Mouse (Mus musculus): ENCODE data around the gene Igsf3.
A peak's percentile ranks its signal among the peaks of the same experiment; 100 is the strongest.

The Igsf3 gene

DNA sequence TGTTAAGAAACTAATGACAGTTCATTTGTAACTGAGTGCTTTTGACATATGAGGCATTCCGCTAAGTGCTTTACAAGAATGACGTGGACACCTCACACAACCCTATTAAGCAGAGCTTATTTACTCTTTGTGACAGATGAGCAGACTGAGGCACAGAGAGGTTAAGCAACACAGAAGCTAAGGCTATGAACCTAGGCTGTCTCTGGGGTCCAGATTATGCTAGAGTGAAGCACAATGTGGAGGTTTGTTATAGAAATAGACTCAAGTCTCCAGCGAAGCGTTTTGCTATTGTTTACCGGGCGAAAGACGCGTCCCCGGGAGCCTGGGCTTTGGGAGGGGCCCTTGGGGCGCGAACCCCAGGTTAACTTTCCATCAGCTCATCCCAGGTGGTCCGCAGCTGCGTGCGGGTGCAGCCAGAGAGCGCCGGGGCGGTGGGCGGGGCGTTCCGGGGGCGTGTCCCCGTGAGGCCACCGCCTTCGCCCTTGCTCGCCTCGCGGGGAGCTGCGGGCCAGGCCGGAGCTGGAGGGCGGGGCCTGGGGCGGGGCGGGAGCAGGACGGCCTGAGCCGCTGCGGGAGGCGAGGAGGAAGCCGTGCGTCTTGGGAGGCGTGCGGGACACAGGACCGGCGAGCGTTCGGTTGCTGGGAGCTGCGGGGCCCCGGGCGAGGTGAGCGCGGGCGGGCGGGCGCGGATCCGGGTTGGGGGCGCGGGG, at the start of gene Igsf3:
Igsf3 (plus strand) TSS at position 546 of the 710 bp plus-strand sequence.
- DNase-seq (ENCODE audit: low spot score) = peak; percentile 64

DNA sequence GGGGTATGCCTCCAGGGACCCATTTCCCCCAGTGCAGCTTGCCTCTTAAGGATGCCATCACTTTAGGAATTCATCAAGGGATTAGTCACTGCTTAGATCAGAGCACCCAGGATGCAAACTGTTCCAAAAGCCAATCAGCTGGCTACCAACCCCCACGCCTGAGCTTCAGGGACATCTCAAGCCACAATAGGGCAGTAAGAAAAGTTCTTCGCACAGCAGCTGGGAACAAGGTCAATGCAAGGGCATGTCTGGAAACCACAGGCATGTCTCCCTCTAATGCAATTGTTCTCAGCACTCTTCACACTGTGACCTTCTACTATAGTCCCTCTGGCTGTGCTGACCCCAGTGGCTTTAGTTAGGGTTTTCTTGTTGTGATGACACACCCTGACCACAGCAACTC, 49.6 kb upstream of the Igsf3 start:
- no peak for DNase-seq (ENCODE audit: low spot score)

DNA sequence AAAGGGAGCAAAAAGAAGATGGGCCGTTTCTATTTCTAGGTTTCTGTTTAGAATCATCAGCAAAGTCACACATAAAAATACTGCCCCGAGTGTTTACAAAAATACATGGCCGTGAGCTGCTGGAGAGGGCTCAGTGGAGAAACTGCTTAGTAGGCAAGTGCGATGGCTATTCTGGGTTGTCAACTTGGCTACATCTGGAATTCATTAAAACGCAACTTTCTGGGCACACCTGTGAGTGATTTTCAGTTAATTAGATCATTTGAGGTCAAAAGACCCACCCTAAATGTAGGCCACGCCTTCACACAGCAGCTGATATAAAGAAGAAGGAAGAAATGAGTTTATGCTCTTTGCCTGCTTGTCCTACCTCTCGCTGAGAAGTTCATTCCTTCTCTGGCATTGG, 48.3 kb upstream of the Igsf3 start:
- no peak for DNase-seq (ENCODE audit: low spot score)

DNA sequence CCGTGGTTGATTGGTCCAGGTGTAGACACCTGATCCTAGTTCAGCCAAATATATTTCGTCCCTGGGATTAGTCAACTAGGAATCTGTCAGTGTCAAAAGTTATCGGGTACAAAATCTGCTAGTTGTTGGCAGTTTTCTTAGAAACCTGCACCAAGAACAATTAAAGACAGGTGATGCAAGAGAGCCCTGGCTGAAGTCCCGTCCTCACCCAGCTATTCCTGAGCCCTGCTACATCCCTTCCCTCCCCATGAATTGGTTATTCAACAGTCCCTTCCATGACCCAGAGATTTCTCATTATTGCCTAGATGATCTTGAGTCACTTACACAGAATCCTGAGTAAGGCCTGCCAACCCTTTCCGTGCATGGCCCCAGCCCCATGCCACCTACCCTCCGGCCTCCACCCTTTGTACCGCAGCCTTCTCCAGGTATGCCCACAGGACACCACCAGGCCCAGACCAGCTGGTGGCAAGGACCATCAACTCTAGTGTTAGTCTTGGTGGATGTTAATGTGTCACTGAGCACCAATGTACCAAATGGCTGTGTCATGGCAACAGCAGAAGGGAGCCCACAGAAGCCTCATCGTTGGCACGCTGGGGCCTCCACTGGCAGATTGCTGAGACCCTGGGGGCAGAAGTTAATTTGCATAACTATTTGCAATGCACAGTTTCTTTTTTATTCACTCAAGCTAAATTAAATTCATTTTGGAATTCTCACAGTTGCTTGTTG, 33.5 kb upstream of the Igsf3 start:
- no peak for DNase-seq (ENCODE audit: low spot score)

DNA sequence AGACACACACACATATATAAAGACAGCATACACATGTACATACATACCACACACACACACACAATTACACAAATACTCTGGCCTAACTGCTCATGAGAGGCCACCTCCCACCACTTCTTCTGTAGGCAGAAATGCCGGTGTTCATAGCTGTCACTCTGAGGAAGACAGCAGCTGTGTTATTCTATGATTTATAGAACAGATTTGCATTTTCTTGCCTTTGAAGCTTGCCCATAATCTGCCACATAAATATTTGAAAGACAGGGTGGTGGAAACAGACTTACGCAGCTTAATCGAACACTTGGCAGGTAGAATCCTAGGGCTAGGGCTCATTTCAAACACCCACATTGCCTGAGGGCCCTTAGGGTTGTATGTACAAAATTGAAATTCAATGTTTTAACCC, 32.6 kb upstream of the Igsf3 start:
- no peak for DNase-seq (ENCODE audit: low spot score)

DNA sequence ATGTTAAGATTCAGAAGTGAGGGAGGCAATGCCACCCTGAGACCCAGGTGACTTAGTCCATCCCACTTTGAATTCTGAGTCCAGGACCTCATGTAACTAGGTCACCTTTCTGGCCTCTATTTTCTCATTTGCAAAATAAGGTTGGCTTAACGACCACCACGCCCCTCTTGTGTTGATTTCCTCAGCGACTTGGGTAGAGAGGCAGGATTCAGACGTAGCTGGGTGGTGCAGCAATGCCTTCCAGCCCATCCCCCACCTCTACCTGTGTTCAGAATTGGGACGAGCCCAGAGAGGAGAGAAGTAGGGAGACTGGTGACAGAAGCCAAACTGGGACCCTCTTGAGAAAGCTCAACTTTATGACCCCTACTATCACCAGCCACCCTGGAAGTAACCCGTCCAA, 31.6 kb upstream of the Igsf3 start:
- DNase-seq (ENCODE audit: low spot score) = no peak

DNA sequence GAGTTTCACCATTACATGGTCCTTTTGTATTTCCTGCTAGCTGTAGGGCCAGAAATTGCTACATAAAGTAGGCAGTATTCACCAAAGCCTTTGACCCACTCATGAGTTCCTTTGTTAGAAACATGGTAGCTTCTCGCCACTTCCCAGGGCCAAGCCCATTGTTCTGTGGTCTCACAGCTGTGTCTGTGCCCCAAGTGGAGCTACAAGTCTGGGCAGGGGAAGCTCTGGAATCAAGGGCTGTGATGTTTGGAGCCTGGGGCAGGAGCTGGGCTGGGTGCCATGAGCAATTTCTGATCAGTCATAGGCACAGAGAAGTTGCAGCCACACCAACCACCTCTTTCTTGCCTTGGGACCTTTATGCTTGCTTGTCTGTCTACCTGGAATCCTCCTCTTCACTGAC, 30.1 kb upstream of the Igsf3 start:
- DNase-seq (ENCODE audit: low spot score) = no peak

DNA sequence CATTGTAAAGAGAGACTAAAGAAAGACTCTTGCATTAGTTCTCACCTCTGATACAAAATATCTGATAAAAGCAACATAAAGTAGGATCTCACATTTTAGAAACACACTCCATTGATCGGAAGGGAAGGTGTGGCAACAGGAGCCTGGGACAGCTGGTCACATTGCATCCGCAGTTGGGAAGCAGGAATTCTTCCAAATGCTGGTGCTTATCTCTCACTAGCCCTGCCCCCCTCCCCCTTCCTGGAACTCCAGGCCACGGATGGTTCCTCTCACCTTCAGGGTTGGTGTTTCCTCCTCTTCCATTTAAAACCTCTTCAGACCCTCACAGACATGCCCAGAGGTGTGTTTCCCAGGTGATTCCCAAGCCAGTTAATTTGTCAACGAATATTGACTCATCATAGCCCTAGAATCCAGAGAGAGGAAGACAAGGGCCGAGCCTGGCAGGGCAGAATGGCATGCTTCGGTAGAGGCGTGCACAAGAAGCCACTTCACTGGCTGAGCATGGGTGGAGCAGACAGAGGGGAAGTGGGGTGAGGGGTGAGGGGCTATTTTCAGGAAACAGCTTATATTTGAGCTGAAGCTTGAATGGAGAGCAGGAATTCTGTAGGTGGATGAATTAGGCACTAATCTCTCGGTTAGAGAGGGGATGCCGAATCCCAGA, 28.3 kb upstream of the Igsf3 start:
- DNase-seq (ENCODE audit: low spot score) = no peak

DNA sequence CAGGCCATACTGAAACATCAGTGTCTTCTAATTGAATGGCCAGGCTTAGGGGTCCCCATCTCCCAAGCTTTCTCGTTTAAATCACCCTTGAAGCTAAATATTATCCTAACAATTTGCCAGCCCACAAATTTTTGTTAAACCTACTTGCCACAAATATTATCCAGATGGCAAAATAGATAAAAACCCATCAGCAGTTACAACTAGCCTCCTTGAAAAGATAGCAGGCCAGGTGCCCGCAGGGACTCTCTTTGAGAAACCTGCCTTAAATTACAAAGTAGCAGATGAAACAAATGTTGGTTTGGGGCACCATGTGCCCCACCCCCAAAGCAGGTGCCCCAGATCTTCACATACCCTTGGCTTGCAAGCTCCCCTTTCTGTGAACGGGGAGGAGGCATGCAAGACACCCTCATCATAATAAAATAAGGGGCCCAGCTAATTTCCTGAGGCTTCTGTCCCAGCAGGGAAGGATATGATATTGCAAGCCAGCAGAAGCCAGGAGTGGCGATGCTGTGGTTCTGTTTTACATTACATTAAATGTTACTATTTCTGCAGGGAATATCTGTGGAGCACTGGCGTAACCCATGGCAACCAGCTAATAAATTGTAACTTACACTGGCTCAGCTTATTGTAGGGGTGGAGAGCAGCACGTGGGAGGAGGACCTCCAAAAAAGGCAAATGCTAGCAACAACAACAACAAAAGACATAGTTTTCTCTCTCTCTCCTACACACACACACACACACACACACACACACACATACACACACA, 27.2 kb upstream of the Igsf3 start:
- DNase-seq (ENCODE audit: low spot score) = no peak

DNA sequence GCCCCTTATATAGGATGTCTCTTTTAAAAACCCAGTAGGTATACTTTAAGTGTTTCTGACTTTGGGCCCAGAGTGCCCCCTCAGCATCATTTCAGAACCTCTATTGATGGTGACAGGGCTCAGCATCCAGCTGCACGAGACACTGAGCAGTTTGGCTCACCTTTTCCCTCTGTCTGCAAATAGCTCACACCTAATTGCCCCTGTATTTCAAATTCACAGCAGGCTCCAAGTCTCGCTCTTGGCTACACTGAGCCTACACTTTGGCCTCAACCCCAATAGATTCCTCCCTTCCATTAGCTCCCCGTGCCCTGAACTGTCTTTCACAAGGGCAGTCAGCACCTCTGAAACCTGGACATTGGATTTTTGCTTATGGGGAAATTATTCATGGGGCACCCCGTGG, 26.5 kb upstream of the Igsf3 start:
- DNase-seq (ENCODE audit: low spot score) = no peak

DNA sequence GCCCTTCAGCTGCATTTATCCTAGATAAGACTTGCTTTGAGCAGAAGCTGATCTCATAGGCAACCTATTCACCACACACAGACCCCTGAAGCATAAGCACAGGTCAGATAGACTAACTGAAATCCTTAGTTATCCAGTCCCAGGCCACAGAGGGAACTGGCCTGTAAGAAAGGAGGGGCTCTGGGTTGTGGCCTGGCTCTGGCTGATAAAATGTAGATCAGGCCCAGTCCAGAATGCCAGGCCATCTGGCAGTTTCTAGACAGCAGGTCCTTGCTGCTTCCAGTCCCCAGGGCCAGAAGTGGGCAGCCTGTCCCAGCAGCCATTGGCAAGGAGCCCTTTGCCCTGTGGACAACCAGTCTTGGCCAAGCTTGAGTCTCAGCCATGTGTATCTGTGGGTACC, 22.4 kb upstream of the Igsf3 start:
- DNase-seq (ENCODE audit: low spot score) = no peak

DNA sequence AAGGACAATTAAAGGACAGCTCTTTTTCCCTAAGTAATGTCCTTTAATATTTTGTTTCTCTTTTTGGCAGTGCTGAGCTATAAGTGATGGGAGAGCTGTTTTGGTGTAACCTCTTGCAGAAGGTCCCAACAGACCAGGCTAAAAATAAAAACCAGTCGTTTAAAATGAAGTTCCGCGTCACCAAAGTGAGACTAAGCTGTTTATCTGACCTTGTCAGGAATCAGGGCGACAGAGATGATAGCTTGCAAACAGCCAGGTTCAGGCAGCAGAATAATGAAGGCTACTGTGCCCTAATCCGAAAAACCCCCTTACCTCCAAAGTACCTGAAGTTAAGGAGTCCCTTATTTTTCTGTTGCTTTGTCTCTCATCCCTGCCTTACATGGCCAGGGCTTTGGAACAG, 21.2 kb upstream of the Igsf3 start:
- DNase-seq (ENCODE audit: low spot score) = no peak

DNA sequence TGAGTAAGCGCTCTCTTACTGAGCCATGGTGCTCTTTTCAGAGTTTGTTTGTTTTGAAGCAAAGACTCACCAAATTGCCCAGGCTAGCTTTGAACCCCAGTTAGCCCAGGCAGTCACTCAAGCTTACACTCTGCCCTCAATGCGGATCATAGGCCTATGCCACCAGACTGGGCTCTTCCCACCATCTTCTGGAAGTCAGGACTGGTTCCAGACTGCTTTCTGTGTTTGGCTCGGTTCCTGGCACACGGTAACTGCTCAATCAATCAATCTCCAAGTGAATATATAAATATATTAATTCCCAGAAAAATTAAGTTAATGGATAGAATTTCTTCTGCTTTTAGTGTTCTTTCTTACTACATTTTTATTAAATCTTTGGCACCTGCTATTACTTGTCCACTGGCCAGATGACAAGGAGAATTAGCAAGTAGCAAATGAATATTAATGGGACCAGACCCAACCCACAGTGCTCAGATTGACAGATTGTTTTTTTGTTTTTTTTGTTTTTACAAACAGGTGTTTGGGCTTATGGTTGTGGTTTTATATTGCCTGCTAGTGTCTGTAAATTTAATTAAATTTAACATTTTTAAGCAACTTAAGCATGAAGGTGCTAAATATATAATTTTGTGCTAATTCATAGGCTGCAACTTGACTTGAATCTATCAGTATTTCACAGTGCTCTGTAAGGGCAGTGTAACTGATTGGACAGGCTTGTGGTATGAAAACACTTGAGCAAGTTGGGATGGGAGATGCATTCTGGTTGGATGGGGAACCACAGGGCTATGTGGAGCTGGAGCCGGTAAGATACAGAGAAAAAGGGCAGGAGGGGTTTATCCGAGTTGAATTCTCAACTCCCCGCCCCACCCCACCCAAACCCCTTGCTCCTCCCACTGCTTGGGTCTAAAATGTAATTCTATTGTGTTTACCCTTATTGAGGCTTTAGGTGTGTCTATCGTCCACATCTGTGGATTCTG, 20.0 kb upstream of the Igsf3 start:
- no peak for DNase-seq (ENCODE audit: low spot score)

DNA sequence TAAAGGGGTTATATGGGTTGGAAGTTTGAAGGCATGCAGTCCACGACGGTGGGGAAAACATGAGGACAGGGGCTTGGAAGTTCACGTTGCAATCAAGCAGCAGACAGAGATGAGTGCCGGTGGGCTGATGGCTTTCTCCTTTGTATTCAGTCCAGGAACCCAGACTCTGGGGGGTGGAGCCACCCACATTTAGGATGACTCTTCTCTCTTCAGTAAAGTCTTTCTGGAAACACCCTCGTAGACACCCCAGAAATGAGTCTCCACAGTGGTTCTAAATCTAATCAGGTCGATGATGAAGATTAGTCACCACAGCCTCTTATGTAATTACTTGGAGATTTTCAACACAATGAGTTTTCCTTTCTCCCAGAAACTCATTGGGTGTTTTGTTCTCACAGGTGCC, 16.1 kb upstream of the Igsf3 start:
- no peak for DNase-seq (ENCODE audit: low spot score)

DNA sequence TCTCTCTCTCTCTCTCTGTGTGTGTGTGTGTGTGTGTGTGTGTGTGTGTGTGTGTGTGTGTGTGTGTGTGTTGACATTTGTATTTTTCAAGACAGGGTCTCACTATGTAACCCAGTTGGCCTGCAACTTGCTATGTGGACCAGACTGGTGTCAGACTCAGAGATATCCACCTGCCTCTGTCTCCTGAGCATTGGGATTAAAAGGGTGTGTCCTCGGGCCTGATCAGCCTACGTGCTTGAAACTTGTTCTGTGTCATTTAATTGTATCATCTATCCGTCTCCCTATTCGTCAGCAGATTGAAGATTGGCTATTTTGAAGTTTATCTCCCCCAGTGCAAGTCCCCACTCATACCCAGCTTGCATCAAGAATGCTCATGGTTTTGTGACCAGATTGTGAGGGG, 14.5 kb upstream of the Igsf3 start:
- DNase-seq (ENCODE audit: low spot score) = no peak

DNA sequence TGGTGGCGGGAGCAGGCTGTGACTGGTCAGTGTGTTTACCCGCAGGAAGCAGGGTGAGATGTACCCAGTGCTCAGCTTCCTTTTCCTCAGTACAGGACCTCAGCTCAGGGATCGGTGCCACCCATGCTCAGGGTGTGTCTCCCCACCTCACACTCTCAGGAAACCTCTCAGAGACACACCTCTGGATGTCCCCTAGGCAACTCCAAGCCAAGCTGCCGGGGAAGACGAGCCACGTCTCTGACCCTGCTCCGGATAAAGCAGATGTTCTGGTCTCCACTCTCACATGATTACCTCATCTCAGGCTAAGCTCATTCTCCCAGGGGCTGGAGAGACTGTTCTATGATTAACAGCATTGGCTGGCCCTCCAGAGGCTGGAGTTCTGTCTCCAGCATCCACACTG, 13.3 kb upstream of the Igsf3 start:
- DNase-seq (ENCODE audit: low spot score) = no peak

DNA sequence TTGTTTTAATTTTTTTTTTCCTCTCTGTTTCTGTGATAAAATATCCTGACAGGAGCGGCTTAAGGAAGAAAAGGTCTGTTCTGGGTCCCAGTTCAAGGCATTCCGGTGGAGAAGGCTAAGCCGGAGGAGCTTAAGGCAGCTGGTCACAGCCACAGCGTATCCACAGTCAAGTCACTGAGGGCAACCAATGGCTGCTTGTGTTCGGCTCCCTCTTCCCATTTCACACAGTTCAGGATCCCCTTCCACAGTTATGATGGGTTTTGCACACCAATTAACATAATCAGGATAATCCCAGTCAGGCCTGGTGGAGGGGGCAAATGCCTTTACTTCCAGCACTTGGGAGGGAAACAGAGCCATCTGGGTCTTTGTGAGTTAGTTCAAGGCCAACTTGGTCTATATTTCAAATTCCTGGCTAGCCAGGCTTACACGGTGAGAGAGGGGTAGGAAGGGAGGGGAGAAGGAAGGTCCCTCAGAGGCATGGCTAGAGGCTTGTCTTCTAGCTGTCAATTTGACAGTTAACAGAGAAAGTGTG, 11.7 kb upstream of the Igsf3 start:
- no peak for DNase-seq (ENCODE audit: low spot score)

DNA sequence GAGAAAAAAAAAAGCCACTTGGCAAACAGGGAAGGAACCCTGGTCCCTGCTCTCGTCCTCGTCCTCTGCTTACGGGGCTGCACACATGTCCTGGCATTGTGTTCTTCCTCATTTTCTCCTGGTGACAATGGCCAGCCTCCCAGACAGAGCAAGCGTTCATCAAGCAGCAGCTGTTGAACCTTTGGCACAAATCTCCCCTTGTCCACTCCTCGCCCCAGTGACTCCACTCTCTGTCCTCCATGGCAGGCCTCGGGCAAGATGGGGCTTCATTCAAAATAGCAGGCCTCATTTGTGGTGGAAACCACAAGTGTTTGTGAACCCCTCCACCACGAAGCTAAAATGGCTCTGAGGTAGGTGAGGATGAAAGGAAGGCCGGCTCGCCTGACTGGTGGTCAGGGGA, 11.0 kb upstream of the Igsf3 start:
- DNase-seq (ENCODE audit: low spot score) = no peak

DNA sequence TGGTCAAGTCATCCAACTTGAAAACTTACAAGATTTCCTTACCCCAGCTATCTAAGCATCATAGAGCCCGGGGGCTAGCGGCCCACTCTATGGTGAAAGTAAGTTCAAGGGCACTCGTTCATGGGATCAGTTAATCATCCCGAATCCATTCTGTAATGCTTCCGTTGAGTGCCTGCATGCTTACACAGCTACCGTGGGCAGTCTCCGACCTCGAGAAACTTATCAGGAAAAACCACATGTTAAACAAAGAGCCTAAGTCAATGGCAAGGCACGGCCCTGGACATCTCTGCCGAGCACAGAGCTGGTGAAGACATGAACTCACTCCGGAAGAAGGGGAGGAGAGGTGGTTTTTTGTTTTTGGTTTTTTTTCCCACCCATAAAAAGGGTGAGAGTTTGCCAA, 9.5 kb upstream of the Igsf3 start:
- DNase-seq (ENCODE audit: low spot score) = no peak

DNA sequence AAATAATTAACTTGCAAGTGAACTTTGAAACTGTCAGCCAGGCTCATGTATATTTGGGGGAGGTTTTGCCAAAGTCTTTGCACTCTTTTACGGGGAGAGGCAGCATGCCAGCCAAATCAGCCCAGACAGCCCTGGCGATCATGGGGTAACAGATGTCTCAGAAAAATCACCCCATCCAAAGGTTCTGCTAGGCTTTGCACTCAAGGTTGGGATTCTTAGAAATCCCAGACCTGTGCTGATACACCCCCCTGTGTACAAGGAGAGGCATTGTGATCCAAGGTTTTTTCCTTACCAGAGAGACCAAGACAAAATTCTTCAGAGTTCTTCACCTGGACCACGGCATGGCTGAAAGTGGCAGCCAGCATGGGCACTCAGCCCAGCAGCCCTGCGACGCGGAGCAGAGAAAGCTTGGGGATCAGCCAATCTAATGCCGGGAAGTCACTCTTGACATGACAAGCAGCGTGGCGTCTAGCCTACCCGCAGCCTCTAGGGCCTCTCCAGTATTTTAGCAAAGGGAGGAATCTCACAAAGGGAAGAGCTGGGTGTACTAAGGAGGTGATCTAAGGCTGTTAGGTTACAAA, 7.5 kb upstream of the Igsf3 start:
- no peak for DNase-seq (ENCODE audit: low spot score)

Data from ovary, postnatal 10 days (tissue).